Mouse (Mus musculus) MEL (cell line): ENCODE measurements around the gene Myo10.

Experiments
- BHLHE40 ChIP-seq: IDR thresholded peaks from 2 replicates; pipeline ENCODE4 v1.6.1; 2012; ENCODE audit warnings: low read depth, mild to moderate bottlenecking, inconsistent platforms, low read length, improper control_type of control experiment, borderline replicate concordance
- CTCF ChIP-seq, 3 experiments: IDR thresholded peaks in 2 of 3; conservative IDR thresholded peaks in 1 of 3; 2 replicates each; pipeline ENCODE4 v1.5.1; 2011 to 2012; ENCODE audit warnings: low read length in 3 of 3, low read depth in 2 of 3, mild to moderate bottlenecking in 2 of 3, improper control_type of control experiment in 1 of 3, inconsistent platforms in 1 of 3, mixed read lengths in 1 of 3, moderate library complexity in 1 of 3; ENCODE audit not compliant: control insufficient read depth in 1 of 3, insufficient read depth in 1 of 3, poor library complexity in 1 of 3, severe bottlenecking in 1 of 3
- EP300 ChIP-seq, 2 experiments: IDR thresholded peaks; 2 replicates each; pipeline ENCODE4 v1.6.1; 2011; ENCODE audit warnings: improper control_type of control experiment in 2 of 2, low read length in 2 of 2, low read depth in 1 of 2, mild to moderate bottlenecking in 1 of 2
- KAT2A ChIP-seq: conservative IDR thresholded peaks from 2 replicates; pipeline ENCODE4 v1.6.1; 2012; ENCODE audit warnings: low read depth, low read length, improper control_type of control experiment, inconsistent platforms
- MAX ChIP-seq: IDR thresholded peaks from 2 replicates; pipeline ENCODE4 v1.6.1; 2011; ENCODE audit warnings: low read length, improper control_type of control experiment
- NRF1 ChIP-seq: IDR thresholded peaks from 2 replicates; pipeline ENCODE4 v1.6.1; 2014; ENCODE audit warnings: low read depth, mild to moderate bottlenecking, inconsistent platforms, low read length, improper control_type of control experiment, moderate library complexity; ENCODE audit not compliant: poor library complexity, insufficient read depth, severe bottlenecking
- POLR2A ChIP-seq, 2 experiments: IDR thresholded peaks; 2 replicates each; pipeline ENCODE4 v1.6.1; 2011 to 2012; ENCODE audit warnings: low read length in 2 of 2, mild to moderate bottlenecking in 2 of 2, control low read depth in 1 of 2, improper control_type of control experiment in 1 of 2, low read depth in 1 of 2, moderate library complexity in 1 of 2; ENCODE audit not compliant: control insufficient read depth in 1 of 2, insufficient read depth in 1 of 2, poor library complexity in 1 of 2
- RAD21 ChIP-seq: IDR thresholded peaks from 2 replicates; pipeline ENCODE4 v1.6.1; 2011; ENCODE audit warnings: mild to moderate bottlenecking, low read depth, low read length, improper control_type of control experiment
- SMC3 ChIP-seq: IDR thresholded peaks from 2 replicates; pipeline ENCODE4 v1.6.1; 2011; ENCODE audit warnings: low read depth, low read length, improper control_type of control experiment
- TBP ChIP-seq: IDR thresholded peaks from 2 replicates; pipeline ENCODE4 v1.8.0; 2011; ENCODE audit warnings: low read depth, low read length, improper control_type of control experiment
- ZC3H11A ChIP-seq: IDR thresholded peaks from 2 replicates; pipeline ENCODE4 v1.6.1; 2012; ENCODE audit warnings: low read depth, mild to moderate bottlenecking, inconsistent platforms, low read length, improper control_type of control experiment

DNA sequence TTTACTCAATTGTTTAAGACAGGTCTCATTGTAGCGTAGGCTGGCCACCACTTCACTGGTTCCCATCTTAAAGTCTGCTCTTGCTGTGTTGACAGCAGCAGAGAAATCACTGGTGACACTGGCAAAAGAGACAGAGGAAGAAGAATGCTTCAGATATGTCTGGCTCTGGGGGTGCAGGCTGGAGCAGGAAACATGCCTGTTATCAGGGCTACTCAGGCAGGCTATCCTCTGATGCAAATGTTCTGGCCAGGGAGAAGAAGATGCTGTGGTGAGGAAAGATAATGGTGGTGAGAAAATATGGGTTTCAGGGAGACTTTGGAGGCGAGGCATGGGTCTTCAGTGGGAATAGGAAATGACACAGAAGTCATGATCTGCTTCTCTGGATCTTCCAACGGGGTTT is 13.6 kb upstream of the Myo10 start:
- TF ChIP-seq CTCF (IDR thresholded peaks at IDR 0.05 in 2 of 3, conservative IDR thresholded peaks at IDR 0.05 in 1 of 3; ENCODE audit: control insufficient read depth in 1 of 3, insufficient read depth in 1 of 3, low read depth in 2 of 3, low read length in 3 of 3, poor library complexity in 1 of 3, severe bottlenecking in 1 of 3) (no peak), RAD21 (no peak), POLR2A (IDR thresholded peaks at IDR 0.05; ENCODE audit: control insufficient read depth in 1 of 2, insufficient read depth in 1 of 2, low read depth in 1 of 2, low read length in 2 of 2, poor library complexity in 1 of 2) (no peak), BHLHE40 (no peak), ZC3H11A (no peak), MAX (no peak), NRF1 (no peak), TBP (no peak), EP300 (IDR thresholded peaks at IDR 0.05; ENCODE audit: low read depth in 1 of 2, low read length in 2 of 2) (no peak), KAT2A (no peak), SMC3 (no peak)
